Mouse (Mus musculus) MN1 (cell line): Measurements from ENCODE around the gene Esyt3.

Source experiments
- DNase-seq: peaks from one replicate; pipeline ENCODE4 v3.0.0-alpha.2; 2016; ENCODE audit warnings: low spot score

The Esyt3 gene

GRCm38 (mm10) chr9:99354796-99355195 is 3.6 kb downstream of the Esyt3 start:
- DNase-seq: no peak

DNA sequence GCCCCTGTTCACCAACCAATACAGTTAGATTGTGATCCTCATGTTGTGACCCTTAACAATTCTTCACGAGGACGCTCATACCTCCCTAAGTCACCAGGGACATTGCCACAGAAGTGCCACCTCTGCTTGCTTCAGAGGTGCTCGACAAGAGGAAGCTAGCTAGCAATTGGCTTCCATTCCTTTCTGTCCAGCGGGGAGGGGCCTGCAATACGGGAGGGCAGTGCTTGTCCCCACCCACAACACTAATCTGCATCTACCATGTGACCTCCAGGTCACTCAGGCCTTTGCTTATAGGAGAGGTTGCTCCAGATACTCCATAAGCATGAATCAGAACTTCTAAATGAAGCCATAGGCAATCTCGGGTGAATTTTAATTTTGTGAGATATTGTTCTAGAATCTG is 5.0 kb downstream of the Esyt3 start:
- DNase-seq: no peak

DNA sequence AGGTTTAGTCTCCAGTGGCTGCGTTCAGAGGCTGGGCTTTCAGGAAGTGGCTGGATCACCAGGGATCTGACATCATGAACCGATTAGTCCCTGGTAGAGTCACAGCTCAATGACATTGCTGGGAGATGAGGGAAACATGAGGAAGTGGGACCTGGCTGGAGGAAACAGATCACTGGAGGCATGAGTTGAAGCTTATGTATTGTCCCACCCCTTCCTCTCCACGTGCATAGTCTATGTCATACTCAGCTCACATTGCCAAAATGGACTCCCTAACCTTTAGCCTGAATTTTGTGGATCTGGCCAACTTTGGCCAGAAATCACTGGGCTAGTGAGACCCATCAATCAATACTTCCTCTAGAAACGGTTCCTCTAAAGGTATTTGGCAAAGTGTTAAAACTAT is 5.4 kb downstream of the Esyt3 start:
- DNase-seq: no peak

DNA sequence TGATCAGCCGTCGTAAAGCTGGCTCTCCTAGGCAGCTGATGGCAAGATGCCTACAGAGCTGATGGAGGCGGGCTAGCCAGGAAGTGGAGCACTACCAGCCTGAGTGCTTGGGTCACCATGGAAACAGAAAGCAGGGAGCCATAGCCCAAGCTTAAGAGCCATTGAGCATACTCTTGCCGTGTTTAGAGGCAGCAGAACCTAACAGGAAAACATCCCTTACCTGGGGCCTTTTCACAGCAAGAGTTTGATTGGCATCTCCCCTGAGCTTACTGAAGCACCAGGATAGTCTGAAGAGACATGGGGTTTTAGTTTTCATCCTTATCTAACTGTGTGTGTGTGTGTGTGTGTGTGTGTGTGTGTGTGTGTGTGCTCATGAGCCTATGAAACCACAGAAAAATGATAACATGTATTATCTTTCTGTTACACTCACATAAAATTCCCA is 13.0 kb downstream of the Esyt3 start:
- DNase-seq: no peak

DNA sequence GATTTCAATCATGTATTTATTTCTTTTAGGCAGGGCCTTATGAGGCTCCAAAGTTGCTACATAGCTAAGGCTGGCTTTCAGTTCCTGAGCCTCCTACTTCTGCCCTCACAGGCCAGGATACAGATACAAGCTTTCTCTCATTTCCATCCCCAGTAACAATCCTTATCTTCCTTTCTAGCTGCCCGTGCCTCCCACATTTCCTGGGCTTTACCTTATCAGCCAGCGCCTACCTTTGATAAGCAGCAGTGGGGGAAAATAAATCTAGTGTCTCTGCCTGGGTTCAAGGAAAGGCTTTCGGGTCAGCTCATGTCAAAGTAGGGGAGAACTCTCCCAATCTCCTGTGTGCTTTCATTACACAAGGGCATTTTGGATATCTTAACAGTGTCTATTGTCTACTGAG is 16.8 kb downstream of the Esyt3 start:
- no peak for DNase-seq

DNA sequence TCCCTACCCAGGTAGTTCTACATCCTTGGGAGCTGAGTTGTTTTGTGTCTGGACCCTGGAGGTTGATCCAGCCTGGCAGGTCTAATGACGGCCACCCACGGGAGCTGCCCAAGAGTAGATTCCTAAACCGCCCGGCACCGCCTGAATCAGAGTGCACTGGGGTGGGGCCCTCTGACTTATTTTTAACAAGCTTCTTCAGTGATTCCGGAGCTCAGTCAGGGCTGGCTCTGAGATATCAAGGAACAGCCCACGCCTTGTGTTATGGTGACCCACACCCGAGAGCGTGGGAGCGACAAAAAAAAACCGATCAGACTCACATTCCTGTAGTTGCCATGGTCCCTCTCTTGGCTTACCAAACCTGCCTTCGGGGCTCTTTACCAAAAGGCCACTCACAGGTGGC is 18.2 kb downstream of the Esyt3 start:
- no peak for DNase-seq

- no peak for DNase-seq
These were observed 19.2 kb downstream of the Esyt3 start for GRCm38 (mm10) chr9:99339182-99339581.

DNA sequence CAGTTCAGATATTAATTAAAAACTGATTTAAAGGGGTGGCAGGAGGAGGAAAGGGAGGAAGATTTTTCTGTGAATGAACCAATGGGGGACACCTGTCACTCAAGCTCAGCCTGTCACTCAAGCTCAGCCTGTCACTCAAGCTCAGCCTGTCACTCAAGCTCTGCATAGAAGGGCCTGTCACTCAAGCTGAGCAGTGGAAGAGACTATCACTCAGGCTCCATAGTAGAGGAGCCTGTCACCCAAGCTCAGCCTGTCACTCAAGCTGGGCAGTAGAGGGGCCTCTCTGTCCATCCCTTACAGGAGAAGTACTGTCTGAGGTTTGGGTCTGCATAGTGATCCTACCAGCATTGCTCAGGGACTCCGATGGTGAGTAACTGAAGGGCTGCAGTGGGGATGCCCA is 20.1 kb downstream of the Esyt3 start:
- no peak for DNase-seq

- DNase-seq: no peak
These were observed 21.8 kb downstream of the Esyt3 start for GRCm38 (mm10) chr9:99336538-99336937.

DNA sequence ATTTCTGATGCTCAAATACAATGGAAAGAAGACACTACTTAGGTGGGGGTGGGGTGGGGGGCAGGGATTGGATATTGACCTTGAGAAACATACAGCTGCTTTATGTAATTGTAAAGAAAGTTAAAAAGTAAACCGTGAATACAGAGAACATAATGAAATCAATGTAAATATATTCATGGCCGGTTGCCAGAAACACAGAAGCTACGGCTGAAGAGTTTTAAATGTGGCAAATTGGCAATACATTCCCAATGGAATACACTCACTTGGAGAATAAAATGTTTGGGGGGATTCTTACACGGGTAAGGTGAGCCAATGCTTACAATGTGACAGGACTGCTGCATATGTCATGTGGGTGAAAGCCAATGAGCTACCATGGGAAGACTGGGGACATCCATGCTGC is 31.5 kb downstream of the Esyt3 start:
- DNase-seq: no peak

- no peak for DNase-seq
These were observed 32.4 kb downstream of the Esyt3 start for GRCm38 (mm10) chr9:99325961-99326360.

- DNase-seq: no peak
These were observed 33.0 kb downstream of the Esyt3 start for GRCm38 (mm10) chr9:99325208-99325929.

DNA sequence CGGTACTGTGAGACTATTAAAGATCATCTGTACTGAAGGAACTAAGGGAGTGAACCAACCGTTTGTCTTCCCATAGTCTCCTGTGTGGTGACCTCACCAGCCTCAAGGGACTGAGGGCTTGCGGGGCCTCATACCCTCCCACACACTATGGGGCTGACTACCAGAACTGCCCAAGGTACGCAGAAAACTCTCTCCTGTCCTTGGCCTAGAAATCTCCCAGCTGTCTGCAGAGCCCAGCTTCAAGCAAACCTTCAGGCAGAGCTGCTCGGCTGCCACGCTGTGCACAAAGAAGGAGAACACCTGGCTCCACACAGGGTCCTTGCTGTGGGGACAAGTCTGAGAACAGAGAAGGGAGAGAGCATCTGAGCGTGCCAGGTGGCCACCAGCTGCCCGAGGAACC is 38.4 kb downstream of the Esyt3 start:
- no peak for DNase-seq

DNA sequence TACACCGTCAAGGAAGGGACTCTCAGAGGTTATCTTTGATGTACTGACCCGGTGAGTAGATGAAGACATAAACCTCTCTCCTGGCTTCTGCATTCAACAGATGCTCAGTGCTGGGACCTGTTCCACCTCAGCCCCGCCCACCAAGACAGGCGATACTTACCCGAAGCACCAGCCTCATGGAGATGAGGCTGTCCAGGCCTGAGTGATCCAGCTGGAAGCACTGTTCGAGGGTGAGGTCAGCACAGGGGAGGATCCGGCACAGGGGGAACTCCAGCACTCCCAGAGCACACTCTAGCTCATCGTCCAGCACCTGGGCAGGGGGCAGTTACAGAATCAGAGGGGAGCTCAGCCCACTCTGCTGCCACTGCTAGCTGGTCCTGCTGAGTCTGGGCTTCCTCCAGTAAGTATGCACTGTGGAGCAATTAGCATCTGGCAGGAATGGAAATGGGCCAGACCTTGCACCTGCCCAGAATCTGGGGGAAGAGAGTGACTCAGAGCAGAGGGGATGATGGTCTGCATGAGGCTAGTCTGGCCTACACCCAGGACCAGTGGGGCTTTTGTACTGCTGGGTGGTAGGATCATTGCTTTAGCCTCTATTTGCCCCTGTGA is 38.9 kb downstream of the Esyt3 start:
- DNase-seq: peak; percentile 14

DNA sequence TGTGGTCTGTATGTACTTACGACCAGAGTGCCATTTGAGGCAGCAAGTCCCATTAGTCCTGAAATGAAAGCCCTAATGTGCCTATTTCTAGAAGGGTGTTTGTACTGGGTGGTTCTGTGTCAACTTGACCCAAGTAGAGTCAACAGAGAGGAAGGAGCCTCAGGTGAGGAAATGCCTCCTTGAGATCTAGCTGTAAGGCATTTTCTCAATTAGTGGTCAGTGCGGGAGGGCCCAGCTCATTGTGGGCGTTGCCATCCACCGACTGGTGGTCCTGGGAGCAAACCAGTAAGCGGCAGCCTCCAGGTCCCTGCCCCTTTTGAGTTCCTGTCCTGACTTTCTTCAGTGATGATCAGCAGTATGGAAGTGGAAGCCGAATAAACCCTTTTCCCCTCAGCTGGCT is 52.1 kb downstream of the Esyt3 start:
- DNase-seq: no peak

DNA sequence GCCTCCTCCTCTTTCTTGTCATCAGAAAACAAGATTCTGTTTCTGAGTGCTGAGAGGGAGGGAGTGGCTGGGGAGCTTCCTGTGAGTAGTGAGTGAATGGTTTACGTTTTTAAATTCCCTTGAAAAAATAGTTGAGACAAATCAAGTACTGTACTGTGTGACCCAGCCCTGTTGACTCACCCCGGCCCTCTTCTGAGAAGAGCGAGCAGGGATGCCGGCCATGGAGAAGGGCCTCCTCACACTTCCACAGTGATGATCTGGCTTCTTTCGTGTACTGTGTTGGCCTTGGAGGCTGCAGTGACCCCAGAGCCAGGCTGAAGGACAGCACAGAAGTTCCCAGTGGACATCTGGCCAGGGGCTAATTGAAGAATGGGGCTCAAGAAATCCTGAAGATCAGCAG is 54.1 kb downstream of the Esyt3 start:
- DNase-seq: no peak
